Mouse (Mus musculus): ENCODE data around the gene Rab7b.

DNA sequence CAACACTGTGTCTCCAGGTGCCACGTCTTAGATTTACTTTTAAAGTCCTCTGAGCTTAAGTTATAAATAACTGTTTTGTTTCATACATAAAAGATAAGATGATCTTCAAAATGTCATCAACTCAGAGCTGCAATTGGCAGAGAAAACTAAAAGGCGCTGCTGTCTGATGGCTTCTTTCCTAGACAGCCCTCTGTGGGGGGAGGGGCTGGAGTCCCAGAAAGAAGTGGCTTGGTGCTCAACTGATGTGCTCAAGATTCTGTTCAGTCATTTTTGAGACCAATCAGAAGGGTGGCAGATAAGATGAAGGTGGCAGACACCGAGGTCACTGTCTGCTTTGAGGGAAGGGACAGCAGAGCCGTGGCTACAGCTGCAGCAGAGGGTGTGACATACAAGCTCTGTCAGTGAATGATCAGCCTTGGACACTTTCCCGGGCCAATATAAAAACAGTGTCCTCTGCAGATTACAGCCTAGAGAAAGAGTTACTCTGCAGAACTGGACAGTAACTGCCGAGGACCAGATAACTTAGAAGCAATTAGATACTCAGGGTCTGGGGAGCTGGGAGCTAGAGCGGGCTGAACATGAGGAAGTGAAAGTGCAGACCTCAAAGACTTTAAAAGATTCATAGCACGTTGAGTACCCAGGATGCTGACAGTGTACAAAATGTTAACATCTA is 13.7 kb downstream of the Rab7b start:
- TF ChIP-seq CTCF (IDR thresholded peaks at IDR 0.05; ENCODE audit: extremely low read depth, insufficient read length, insufficient replicate concordance, low read depth, low read length) (no peak), POLR2A (IDR thresholded peaks at IDR 0.05; ENCODE audit: low read depth, low read length) (no peak)
